Mouse (Mus musculus): ENCODE measurements around the gene Lasp1. TPM values are rescaled to one million over a fixed set of nuclear protein-coding genes. Genes with fewer than 3 reads are reported as not detected.
"Not testable (repeated sequence)": the region's sequence is repeated elsewhere in the genome, so short reads cannot be mapped to it uniquely, and the experiment has no call there.

The Lasp1 gene
- polyA plus RNA-seq, 1 experiment from 2014 or later, result 31.4 TPM

GRCm38 (mm10) chr11:97829913-97830476 is 31.2 kb downstream of the Lasp1 start:
- H3K4me2 ChIP-seq, result peak overlapping the region; percentile 20; the same call in 1 of the 2 replicates
- 28% methylated on average over 12 of the region's 12 CpGs for WGBS (ENCODE audit: insufficient replicate concordance)
- no peak overlapping the region for H3K9ac ChIP-seq
- H3K4me3 ChIP-seq (replicated peaks), result no peak overlapping the region
- no peaks in the 10 kb centered on the region for H3K27me3 ChIP-seq
- no peak for ATAC-seq (ENCODE audit: insufficient read depth)
- peaks cover 39% of the 10 kb centered on the region for H3K4me1 ChIP-seq (replicated peaks)
- peak overlapping the region; percentile 51 for H3K27ac ChIP-seq (replicated peaks)
- H3K9me3 ChIP-seq (replicated peaks), result no peaks in the 10 kb centered on the region
- H3K36me3 ChIP-seq (replicated peaks), result peaks cover 50% of the 10 kb centered on the region

- whole genome bisulfite sequencing (ENCODE audit: insufficient replicate concordance), result 47% methylated on average over 6 of the region's 6 CpGs
- no peak overlapping the region for H3K9ac ChIP-seq
- H3K4me3 ChIP-seq (replicated peaks), result no peak overlapping the region
- H3K27me3 ChIP-seq, result no peaks in the 10 kb centered on the region
- peaks cover 40% of the 10 kb centered on the region for H3K4me1 ChIP-seq (replicated peaks)
- peak overlapping the region; percentile 51; the same call in 1 of the 2 replicates for H3K27ac ChIP-seq (replicated peaks)
- H3K9me3 ChIP-seq (replicated peaks), result no peaks in the 10 kb centered on the region
- no peak overlapping the region for H3K4me2 ChIP-seq
- peaks cover 50% of the 10 kb centered on the region for H3K36me3 ChIP-seq (replicated peaks)
- ATAC-seq (ENCODE audit: insufficient read depth), result no peak
Observed at GRCm38 (mm10) chr11:97830501-97830900, 31.7 kb downstream of the Lasp1 start.

- Histone ChIP-seq H3K9me3 (replicated peaks) (no peaks in the 10 kb centered on the region), H3K4me3 (replicated peaks) (no peak overlapping the region), H3K27ac (replicated peaks) (no peak overlapping the region), H3K36me3 (replicated peaks) (peaks cover 41% of the 10 kb centered on the region), H3K27me3 (no peaks in the 10 kb centered on the region), H3K9ac (no peak overlapping the region), H3K4me1 (replicated peaks) (peaks cover 41% of the 10 kb centered on the region), H3K4me2 (no peak overlapping the region)
- no peak for ATAC-seq (ENCODE audit: insufficient read depth)
- WGBS (ENCODE audit: insufficient replicate concordance), result 78% methylated on average over 11 of the region's 11 CpGs
Observed at GRCm38 (mm10) chr11:97832001-97832400, 33.2 kb downstream of the Lasp1 start.

GRCm38 (mm10) chr11:97833352-97833751 is 34.6 kb downstream of the Lasp1 start:
- no peak for ATAC-seq (ENCODE audit: insufficient read depth)
- no peak overlapping the region for H3K4me3 ChIP-seq (replicated peaks)
- H3K4me1 ChIP-seq (replicated peaks), result peaks cover 54% of the 10 kb centered on the region
- peaks cover 40% of the 10 kb centered on the region for H3K36me3 ChIP-seq (replicated peaks)
- no peak overlapping the region for H3K9ac ChIP-seq
- H3K27ac ChIP-seq (replicated peaks), result no peak overlapping the region
- no peak overlapping the region for H3K4me2 ChIP-seq
- no peaks in the 10 kb centered on the region for H3K9me3 ChIP-seq (replicated peaks)
- H3K27me3 ChIP-seq, result no peaks in the 10 kb centered on the region
- 80% methylated on average over 15 of the region's 15 CpGs for WGBS (ENCODE audit: insufficient replicate concordance)

DNA sequence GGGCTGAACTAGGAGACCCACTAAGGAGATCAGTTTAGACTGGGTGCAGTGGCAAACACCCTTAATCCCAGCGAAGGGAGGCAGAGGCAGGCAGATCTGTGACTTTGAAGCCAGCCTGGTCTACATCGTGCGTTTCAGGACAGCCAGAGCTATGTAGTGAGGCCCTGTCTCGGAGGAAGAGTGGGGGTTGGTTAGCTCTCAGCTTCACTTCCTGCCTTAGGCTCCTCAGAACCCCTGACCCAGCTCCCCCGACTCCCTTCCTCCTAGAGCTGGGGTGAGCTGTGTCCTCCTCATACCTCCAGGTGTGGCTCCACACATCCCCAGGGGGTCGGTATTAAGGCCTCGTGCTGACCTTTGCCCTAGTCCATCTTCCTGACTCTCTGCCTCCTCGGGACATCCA is 37.7 kb downstream of the Lasp1 start:
- H3K4me3 ChIP-seq (replicated peaks), result no peak overlapping the region
- WGBS (ENCODE audit: insufficient replicate concordance), result 45% methylated on average over 8 of the region's 8 CpGs
- no peak for ATAC-seq (ENCODE audit: insufficient read depth)
- no peaks in the 10 kb centered on the region for H3K9me3 ChIP-seq (replicated peaks)
- H3K27ac ChIP-seq (replicated peaks), result 0 out of 2 replicates have a peak overlapping the region, but pooled peaks have one; percentile 6
- no peak overlapping the region for H3K4me2 ChIP-seq
- H3K36me3 ChIP-seq (replicated peaks), result peaks cover 37% of the 10 kb centered on the region
- peaks cover 63% of the 10 kb centered on the region for H3K4me1 ChIP-seq (replicated peaks)
- no peak overlapping the region for H3K9ac ChIP-seq
- H3K27me3 ChIP-seq, result no peaks in the 10 kb centered on the region

DNA sequence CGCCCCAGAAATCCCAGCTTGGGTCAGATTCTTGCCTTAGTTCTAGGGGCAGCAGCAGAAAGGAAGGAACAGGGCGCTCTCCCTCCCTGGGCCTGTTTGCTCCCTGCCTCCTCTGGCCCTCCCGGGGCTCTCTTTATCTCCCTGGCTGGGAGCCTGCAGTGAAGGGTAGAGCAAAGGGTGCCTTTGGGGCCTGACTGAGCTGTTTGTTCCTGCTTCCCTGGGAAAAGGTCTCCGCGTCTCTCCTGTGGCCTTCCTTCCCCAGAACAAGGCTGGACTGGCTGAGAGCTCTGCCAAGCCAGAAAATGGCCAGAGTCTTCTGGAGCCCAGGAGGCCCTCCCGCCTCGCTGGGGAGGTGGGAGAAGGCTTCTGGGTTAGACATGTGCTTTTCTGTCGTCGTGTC is 38.3 kb downstream of the Lasp1 start:
- not testable (repeated sequence) for H3K4me3 ChIP-seq (replicated peaks); H3K9me3 ChIP-seq (replicated peaks); H3K27me3 ChIP-seq; H3K4me2 ChIP-seq; H3K9ac ChIP-seq; ATAC-seq (ENCODE audit: insufficient read depth)
- Histone ChIP-seq H3K4me1 (replicated peaks) (peaks cover 59% of the 10 kb centered on the region), H3K27ac (replicated peaks) (0 out of 2 replicates have a peak overlapping the region, but pooled peaks have one; percentile 6), H3K36me3 (replicated peaks) (peaks cover 35% of the 10 kb centered on the region)
- WGBS (ENCODE audit: insufficient replicate concordance), result 54% methylated on average over 9 of the region's 9 CpGs

DNA sequence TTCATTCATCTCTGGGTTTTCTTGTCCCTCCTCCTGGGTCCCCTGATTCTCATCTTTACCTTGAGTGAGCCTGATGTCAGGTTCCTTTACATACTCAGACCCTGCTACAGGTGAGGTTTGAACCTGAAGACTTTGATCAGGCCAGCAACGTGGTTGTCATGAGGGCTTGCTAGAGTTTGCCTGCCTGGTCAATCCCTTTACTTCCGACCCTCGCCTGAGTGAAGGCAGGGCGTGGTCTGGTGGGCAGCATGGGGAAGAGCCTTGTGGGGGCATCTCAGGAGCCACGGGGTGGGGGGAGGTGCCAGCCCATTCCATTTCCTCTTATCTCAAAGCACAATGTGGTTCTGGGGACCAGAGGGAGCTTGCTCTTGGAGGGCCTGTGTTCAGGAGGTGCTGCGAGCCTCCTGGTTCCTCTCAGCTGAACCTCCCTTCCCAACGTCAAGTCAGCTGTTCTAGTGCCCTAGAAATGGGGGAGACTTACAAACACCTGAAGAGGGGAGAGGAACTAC is 38.9 kb downstream of the Lasp1 start:
- no peak; the same call in 1 of the 2 replicates for ATAC-seq (ENCODE audit: insufficient read depth)
- 19% methylated on average over 7 of the region's 7 CpGs for WGBS (ENCODE audit: insufficient replicate concordance)
- Histone ChIP-seq H3K4me2 (no peak overlapping the region), H3K27ac (replicated peaks) (0 out of 2 replicates have a peak overlapping the region, but pooled peaks have one; percentile 6), H3K36me3 (replicated peaks) (peaks cover 31% of the 10 kb centered on the region), H3K9me3 (replicated peaks) (no peaks in the 10 kb centered on the region), H3K4me1 (replicated peaks) (peaks cover 59% of the 10 kb centered on the region), H3K4me3 (replicated peaks) (no peak overlapping the region), H3K9ac (no peak overlapping the region), H3K27me3 (no peaks in the 10 kb centered on the region)

GRCm38 (mm10) chr11:97838779-97839440 is 40.1 kb downstream of the Lasp1 start:
- H3K27ac ChIP-seq (replicated peaks), result no peak overlapping the region
- ATAC-seq (ENCODE audit: insufficient read depth), result no peak
- H3K4me3 ChIP-seq (replicated peaks), result no peak overlapping the region
- H3K9ac ChIP-seq, result no peak overlapping the region
- no peaks in the 10 kb centered on the region for H3K27me3 ChIP-seq
- peaks cover 59% of the 10 kb centered on the region for H3K4me1 ChIP-seq (replicated peaks)
- peaks cover 23% of the 10 kb centered on the region for H3K36me3 ChIP-seq (replicated peaks)
- 56% methylated on average over 10 of the region's 10 CpGs for WGBS (ENCODE audit: insufficient replicate concordance)
- no peaks in the 10 kb centered on the region for H3K9me3 ChIP-seq (replicated peaks)
- H3K4me2 ChIP-seq, result no peak overlapping the region

DNA sequence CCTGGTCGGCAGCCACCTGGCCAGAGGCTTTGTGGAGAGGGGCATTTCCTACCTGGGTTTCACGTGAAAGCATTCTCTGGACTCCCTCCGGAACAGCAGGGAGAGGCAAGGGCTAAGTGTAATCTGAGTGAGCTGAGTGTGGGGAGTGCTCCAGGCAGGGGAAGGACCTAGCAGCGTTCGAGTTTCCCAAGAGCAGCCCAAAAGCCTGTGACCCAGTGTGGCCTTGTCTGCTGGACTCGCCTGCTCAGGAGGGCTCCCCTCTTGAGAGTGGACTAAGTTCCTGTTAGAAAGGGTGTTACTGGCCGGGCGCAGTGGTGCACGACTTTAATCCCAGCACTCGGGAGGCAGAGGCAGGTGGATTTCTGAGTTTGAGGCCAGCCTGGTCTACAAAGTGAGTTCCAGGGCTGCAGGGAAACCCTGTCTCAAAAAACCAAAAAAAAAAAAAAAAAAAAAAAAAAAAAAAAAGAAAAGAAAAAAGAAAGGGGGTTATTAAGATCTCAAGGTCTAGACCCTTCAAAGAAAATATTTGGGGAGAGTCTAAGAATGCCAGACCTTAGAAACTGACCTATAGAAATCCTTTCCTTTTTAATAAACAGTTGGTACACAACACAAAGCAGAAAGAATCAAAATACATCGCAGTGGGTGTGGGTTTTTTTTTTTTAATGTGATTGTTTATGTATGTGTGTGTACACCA is 40.8 kb downstream of the Lasp1 start:
- Histone ChIP-seq H3K4me3 (replicated peaks) (no peak overlapping the region), H3K27me3 (no peaks in the 10 kb centered on the region), H3K9me3 (replicated peaks) (no peaks in the 10 kb centered on the region), H3K4me1 (replicated peaks) (peaks cover 57% of the 10 kb centered on the region), H3K27ac (replicated peaks) (no peak overlapping the region), H3K4me2 (no peak overlapping the region), H3K36me3 (replicated peaks) (peaks cover 17% of the 10 kb centered on the region), H3K9ac (no peak overlapping the region)
- whole genome bisulfite sequencing (ENCODE audit: insufficient replicate concordance), result 64% methylated on average over 11 of the region's 11 CpGs
- ATAC-seq (ENCODE audit: insufficient read depth), result no peak

DNA sequence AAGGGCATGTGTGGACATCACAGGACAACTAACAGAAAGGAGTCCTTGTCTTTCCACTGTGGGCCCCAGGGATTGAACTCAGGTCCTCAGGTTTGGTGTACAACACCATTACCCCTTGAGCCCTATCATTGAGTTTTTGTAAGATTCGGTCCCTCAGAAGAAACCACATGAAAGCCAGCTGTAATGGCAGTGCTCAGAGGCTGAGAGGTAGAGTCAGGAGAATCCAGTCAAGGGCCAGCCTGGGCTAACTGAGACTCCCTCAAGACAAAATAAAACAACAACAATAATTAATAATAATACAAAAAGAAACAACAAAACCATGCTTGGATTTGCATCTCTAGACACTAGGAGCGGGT is 41.3 kb downstream of the Lasp1 start:
- no peak overlapping the region for H3K4me3 ChIP-seq (replicated peaks)
- peak overlapping the region; percentile 74 for H3K4me2 ChIP-seq
- peaks cover 52% of the 10 kb centered on the region for H3K4me1 ChIP-seq (replicated peaks)
- no peaks in the 10 kb centered on the region for H3K9me3 ChIP-seq (replicated peaks)
- H3K27me3 ChIP-seq, result no peaks in the 10 kb centered on the region
- ATAC-seq (ENCODE audit: insufficient read depth), result no peak
- peaks cover 11% of the 10 kb centered on the region for H3K36me3 ChIP-seq (replicated peaks)
- WGBS (ENCODE audit: insufficient replicate concordance), result 75% methylated on average over 2 of the region's 2 CpGs
- no peak overlapping the region for H3K9ac ChIP-seq
- H3K27ac ChIP-seq (replicated peaks), result 0 out of 2 replicates have a peak overlapping the region, but pooled peaks have one; percentile 20

DNA sequence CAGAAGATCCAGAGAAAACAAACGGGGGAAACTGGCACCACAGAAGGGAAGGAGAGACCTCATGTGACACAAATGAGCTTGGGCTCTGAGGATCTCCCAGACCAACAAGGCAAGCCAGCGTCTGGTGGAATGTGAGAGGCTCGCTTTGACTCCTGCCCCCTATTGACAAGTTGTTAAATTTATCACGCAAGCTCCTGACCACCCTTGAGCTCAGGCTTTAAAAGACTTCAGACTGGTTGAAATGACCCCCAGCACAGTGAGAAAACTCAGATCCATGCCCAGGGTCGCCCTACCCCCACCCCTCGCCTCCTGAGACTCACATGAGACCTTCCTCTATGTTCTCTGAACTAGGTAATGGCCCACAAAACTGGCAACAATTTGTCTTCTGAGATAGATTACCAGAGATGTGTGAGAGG is 41.7 kb downstream of the Lasp1 start, which contains the start of gene B230217C12Rik:
B230217C12Rik (plus strand) TSS at position 242 of the 416 bp plus-strand sequence.
- peaks cover 48% of the 10 kb centered on the region for H3K4me1 ChIP-seq (replicated peaks)
- peak within 1 kb of the TSS; percentile 30; the same call in 1 of the 2 replicates for H3K9ac ChIP-seq
- peak within 1 kb of the TSS; percentile 20; the same call in 1 of the 2 replicates for H3K27ac ChIP-seq (replicated peaks)
- peak within 1 kb of the TSS; percentile 74 for H3K4me2 ChIP-seq
- ATAC-seq (ENCODE audit: insufficient read depth), result peak; percentile 16
- peaks cover 7% of the 10 kb centered on the region for H3K36me3 ChIP-seq (replicated peaks)
- H3K27me3 ChIP-seq, result no peaks in the 10 kb centered on the region
- H3K4me3 ChIP-seq (replicated peaks), result peak within 1 kb of the TSS; percentile 55
- WGBS (ENCODE audit: insufficient replicate concordance), result 3% methylated on average over 6 of the region's 6 CpGs
- no peaks in the 10 kb centered on the region for H3K9me3 ChIP-seq (replicated peaks)

All from liver, embryonic 15.5 days (tissue).